Comparison of ENCODE assay signal across 9 mouse cellular contexts in genomic region chr7:138941571-138941970, GRCm38 (mm10). TPM values are rescaled to one million over a fixed set of nuclear protein-coding genes. Genes with fewer than 3 reads are reported as not detected.
A peak's percentile ranks its signal among the peaks of the same experiment; 100 is the strongest.
DNase-seq lines count a peak whose midpoint lies in the region; ATAC-seq and TF ChIP-seq lines count a peak whose summit lies in the region.
"Had no signal": no experiment of that assay in that cellular context is flagged by ENCODE, and none has a peak within 500 bp of the region (broad histone marks: within the 10 kb centered on the region; RNA-seq: fewer than 3 reads in every experiment).

No protein-coding gene starts in this region.

- H3K4me1 ChIP-seq in heart, embryonic 12.5 days (replicated peaks) = peaks cover 19% of the 10 kb centered on the region
- peaks cover 12% of the 10 kb centered on the region for H3K4me1 ChIP-seq in embryonic facial prominence, embryonic 13.5 days
- H3K4me1 ChIP-seq in limb, embryonic 14.5 days (ENCODE audit: control insufficient read depth, insufficient read depth, low read length) = peaks cover 4% of the 10 kb centered on the region

- H3K9me3 ChIP-seq in heart, embryonic 12.5 days (replicated peaks) = no peaks in the 10 kb centered on the region
- H3K9me3 ChIP-seq in embryonic facial prominence, embryonic 13.5 days = no peaks in the 10 kb centered on the region
- no peaks in the 10 kb centered on the region for H3K9me3 ChIP-seq in limb, embryonic 14.5 days (ENCODE audit: control insufficient read depth, low read length)

- H3K27me3 ChIP-seq in heart, embryonic 12.5 days (replicated peaks) = peaks cover 76% of the 10 kb centered on the region
- H3K27me3 ChIP-seq in embryonic facial prominence, embryonic 13.5 days = peaks cover 86% of the 10 kb centered on the region
- H3K27me3 ChIP-seq in limb, embryonic 14.5 days (ENCODE audit: control insufficient read depth, insufficient read depth, low read length) = peaks cover 44% of the 10 kb centered on the region

- TF ChIP-seq POLR2A in limb, embryonic 14.5 days (IDR thresholded peaks at IDR 0.05; ENCODE audit: borderline replicate concordance, extremely low read depth, insufficient read depth, insufficient read length) = no peak

- no peak for ATAC-seq in heart, embryonic 12.5 days (ENCODE audit: insufficient number of reproducible peaks, low FRiP score)
- no peak for ATAC-seq in embryonic facial prominence, embryonic 13.5 days (ENCODE audit: insufficient number of reproducible peaks, insufficient read depth, low FRiP score, low TSS enrichment, low read depth)
- ATAC-seq in limb, embryonic 14.5 days (ENCODE audit: low FRiP score, low read depth) = no peak
- no peak for ATAC-seq in megakaryocyte, adult 5-6 weeks (ENCODE audit: poor library complexity, severe bottlenecking)

- peak overlapping the region; percentile 91 for H3K4me2 ChIP-seq in heart, embryonic 12.5 days
- H3K4me2 ChIP-seq in embryonic facial prominence, embryonic 13.5 days = peak overlapping the region; percentile 90
- peak overlapping the region; percentile 84; the same call in 1 of the 2 replicates for H3K4me2 ChIP-seq in limb, embryonic 14.5 days (replicated peaks; ENCODE audit: low read depth, low read length, severe bottlenecking)

- H3K9ac ChIP-seq in heart, embryonic 12.5 days = no peak overlapping the region
- no peak overlapping the region for H3K9ac ChIP-seq in embryonic facial prominence, embryonic 13.5 days
- H3K9ac ChIP-seq in limb, embryonic 14.5 days (ENCODE audit: low read depth, low read length, severe bottlenecking) = no peak overlapping the region

- no peaks in the 10 kb centered on the region for H3K36me3 ChIP-seq in heart, embryonic 12.5 days
- no peaks in the 10 kb centered on the region for H3K36me3 ChIP-seq in embryonic facial prominence, embryonic 13.5 days
- no peaks in the 10 kb centered on the region for H3K36me3 ChIP-seq in limb, embryonic 14.5 days (ENCODE audit: control insufficient read depth, insufficient read depth, low read length)

- WGBS in heart, embryonic 12.5 days = 27% methylated on average over 5 of the region's 5 CpGs
- 24% methylated on average over 5 of the region's 5 CpGs for WGBS in embryonic facial prominence, embryonic 13.5 days
- 35% methylated on average over 5 of the region's 5 CpGs for WGBS in limb, embryonic 14.5 days

- no peak overlapping the region for H3K27ac ChIP-seq in heart, embryonic 12.5 days (ENCODE audit: poor library complexity, severe bottlenecking)
- H3K27ac ChIP-seq in embryonic facial prominence, embryonic 13.5 days = no peak overlapping the region
- H3K27ac ChIP-seq in limb, embryonic 14.5 days (replicated peaks; ENCODE audit: low read depth, low read length) = no peak overlapping the region

- intact Hi-C loops in heart, postnatal 10 days (cut with DNase I) = no loop called here

- H3K4me3 ChIP-seq in heart, embryonic 12.5 days = peak overlapping the region; percentile 47
- peak overlapping the region; percentile 49 for H3K4me3 ChIP-seq in embryonic facial prominence, embryonic 13.5 days
- peak overlapping the region; percentile 43 for H3K4me3 ChIP-seq in limb, embryonic 14.5 days (replicated peaks; ENCODE audit: low read length)

- DNase-seq in heart, postnatal 10 days = no peak
- peak; percentile 40 for DNase-seq in Muller cell, postnatal 12 days (ENCODE audit: inconsistent ontology term)
- DNase-seq in limb, embryonic 14.5 days (ENCODE audit: low spot score) = no peak
- DNase-seq in gastrocnemius, adult 18-20 months (ENCODE audit: low spot score) = no peak
- no peak for DNase-seq in lung, postnatal 25 days (ENCODE audit: low spot score)
- DNase-seq: lung, adult 18-20 months had no signal

RNA-seq across cellular contexts. Expression of gene Jakmip3, which starts 1.0 kb away (rescaled TPM):
- polyA plus RNA-seq in heart, embryonic 12.5 days (2016; fragmentation: Nextera tagmentation; extraction: Ambion mirVana) = 0.05 and 0.09 TPM in 2 replicates
- under 1 TPM in 1 of 2 experiments, not detected in 1; 0.19 TPM for total RNA-seq in heart, postnatal 10 days (2021)
- polyA plus RNA-seq in embryonic facial prominence, embryonic 13.5 days (2015; fragmentation: Nextera tagmentation; extraction: Ambion mirVana) = 0.41 and 0.47 TPM in 2 replicates
- polyA plus RNA-seq in limb, embryonic 14.5 days (2012; rRNA removed) = 1.4 TPM in 2 replicates
- polyA plus RNA-seq in limb, embryonic 14.5 days (2014; fragmentation: Nextera tagmentation; extraction: Ambion mirVana) = 0.37 and 0.48 TPM in 2 replicates
- not detected in 2 replicates for total RNA-seq in megakaryocyte, adult 5-6 weeks (2015)
- 0.07 TPM in 1 of 2 replicates, not detected in the other for total RNA-seq in megakaryocyte, adult 5-6 weeks (2017)
- total RNA-seq in gastrocnemius, adult 18-20 months (2021) = under 1 TPM; 0.09 to 0.14 TPM

RNA-seq across cellular contexts. Expression of gene Bnip3, which starts 32.3 kb away (rescaled TPM):
- polyA plus RNA-seq in heart, embryonic 12.5 days (2016; fragmentation: Nextera tagmentation; extraction: Ambion mirVana) = 310 and 311 TPM in 2 replicates
- 100 to 1,000 TPM in 1 of 2 experiments, 10 to 100 TPM in 1; 91.4 to 123 TPM for total RNA-seq in heart, postnatal 10 days (2021)
- 100.0 and 100 TPM in 2 replicates for polyA plus RNA-seq in embryonic facial prominence, embryonic 13.5 days (2015; fragmentation: Nextera tagmentation; extraction: Ambion mirVana)
- 51.5 and 64.5 TPM in 2 replicates for polyA plus RNA-seq in limb, embryonic 14.5 days (2012; rRNA removed)
- polyA plus RNA-seq in limb, embryonic 14.5 days (2014; fragmentation: Nextera tagmentation; extraction: Ambion mirVana) = 92.1 and 96.0 TPM in 2 replicates
- total RNA-seq in megakaryocyte, adult 5-6 weeks (2015) = 18.5 and 22.7 TPM in 2 replicates
- total RNA-seq in megakaryocyte, adult 5-6 weeks (2017) = 13.1 and 22.2 TPM in 2 replicates
- 100 to 1,000 TPM; 213 to 257 TPM for total RNA-seq in gastrocnemius, adult 18-20 months (2021)
